Mouse (Mus musculus) lung, postnatal 36 days (tissue): ENCODE measurements around the gene Fbxo6.

Source experiments
- DNase-seq: peaks from one replicate; pipeline ENCODE4 v3.0.0; 2022; ENCODE audit warnings: mixed read lengths

The Fbxo6 gene

DNA sequence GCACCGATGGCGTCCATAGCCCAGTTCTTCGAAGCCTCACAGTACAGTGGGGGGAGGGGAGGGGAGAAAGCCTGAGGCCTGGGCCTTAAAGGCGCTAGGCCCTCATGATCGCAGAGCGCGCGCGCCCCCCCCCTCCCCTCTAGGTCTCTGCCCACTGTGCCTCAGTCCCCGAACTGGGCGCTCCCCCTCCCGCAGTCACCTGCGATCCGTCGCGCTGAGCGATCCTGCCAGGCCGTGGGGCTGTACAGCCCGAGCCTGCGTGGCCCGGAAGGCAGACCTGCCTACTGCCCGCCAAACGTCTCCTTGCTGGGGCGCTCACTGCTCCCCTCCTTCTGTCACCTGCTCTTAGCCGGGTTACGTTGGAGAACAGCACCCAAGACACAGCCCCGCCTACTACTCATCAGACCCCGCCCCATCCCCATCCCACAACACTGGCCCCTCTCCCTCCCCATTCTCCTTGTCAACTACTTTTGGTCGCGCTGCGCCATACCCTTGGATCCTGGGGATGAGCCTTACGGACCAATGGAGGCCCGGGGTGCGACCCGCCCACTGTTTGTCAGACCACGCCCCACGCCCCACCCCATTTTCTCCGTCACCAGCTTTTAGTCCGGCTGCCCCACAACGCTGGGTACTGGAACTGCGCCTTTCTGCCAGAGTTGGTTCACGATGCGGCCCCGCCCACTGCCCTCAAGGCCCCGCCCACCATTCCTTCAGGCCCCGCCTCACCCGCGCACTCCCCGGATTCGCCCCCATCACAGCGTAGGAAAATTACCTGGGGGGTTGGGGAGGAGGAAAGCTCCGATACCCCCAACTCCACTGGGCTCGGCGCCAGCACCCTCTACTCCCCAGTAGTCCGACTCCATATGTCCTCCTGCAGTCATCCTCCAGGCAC, 7.8 kb upstream of the Fbxo6 start:
- DNase-seq: peak; percentile 96

DNA sequence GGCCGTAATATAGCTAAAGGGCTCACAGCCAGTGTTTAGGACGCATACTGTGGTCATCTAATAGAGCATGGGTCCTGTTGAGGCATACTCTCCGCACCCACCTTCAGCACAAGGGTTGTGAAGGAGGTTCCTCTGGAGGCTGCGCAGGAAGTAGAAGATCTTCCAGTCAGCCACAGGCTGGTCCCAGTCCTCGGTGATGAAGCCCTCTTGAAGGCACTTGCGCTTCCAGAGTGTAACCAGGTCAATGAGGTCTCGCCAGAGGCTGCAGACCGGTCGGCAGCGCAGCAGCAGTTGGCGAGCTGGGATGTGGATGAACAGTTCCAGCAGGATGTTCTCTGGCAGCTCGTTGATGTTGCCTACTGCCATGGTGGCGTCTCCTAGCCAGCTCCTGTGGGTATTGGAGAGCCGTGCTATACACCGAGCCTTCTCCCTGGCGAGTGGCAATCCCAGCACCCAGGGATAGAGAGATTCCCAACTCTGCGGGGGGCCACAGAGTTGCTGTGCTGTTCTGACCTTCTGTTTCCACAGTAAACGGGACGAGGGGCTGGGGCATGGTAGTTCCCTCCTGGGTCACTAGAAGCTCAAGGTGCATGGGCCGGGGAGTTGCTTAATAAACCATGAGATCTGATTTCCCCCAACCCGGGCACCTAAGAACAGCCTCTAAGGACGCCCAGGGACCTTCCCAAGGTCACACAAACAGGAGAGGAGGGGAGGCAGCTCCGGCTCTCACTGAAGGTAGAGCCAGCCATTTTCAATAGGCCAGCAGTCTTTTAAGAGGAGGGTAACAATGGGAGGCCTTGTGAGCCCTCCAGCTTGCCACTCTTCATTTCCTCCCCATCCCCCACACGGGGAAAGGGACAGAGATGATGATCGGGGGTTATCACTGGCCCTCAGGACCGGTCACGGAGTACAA, 6.8 kb upstream of the Fbxo6 start:
- no peak for DNase-seq

DNA sequence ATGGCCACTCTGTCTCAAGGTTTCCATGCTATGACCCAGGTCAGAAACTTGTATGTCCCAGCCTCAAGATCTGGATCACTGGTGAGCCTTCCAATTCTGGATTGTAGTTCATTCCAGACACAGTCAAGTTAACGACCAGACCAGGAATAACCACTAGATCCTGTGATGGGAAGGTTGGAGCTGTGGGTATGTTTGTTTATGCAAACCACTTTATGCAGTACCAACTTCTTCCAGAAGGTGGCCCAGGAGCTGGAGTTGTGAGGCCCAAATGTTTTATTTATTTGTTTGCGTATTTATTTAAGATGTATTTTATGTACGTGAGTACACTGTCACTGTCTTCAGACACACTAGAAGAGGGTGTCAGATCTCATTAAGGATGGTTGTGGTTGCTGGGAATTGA, 3.0 kb upstream of the Fbxo6 start:
- DNase-seq: peak; percentile 69

DNA sequence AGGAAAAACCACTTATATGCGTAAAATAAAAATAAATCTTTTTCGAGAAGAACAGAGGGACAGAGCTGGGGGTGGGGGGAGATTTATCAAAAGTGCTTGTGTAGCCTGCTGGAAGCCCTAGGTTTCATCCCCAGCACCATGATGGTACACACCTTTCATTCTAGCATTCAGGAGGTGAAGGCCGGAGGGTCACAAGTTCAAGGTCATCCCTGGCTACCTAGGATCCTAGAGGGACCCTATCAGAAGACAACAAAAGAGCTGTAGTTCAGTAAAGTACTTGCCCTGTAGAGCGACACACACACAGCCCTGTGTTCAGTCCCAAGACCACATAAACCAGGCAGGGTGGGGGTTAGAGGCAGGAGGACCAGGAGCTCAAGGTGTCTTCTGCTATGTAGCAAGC, 2.1 kb upstream of the Fbxo6 start:
- no peak for DNase-seq

DNA sequence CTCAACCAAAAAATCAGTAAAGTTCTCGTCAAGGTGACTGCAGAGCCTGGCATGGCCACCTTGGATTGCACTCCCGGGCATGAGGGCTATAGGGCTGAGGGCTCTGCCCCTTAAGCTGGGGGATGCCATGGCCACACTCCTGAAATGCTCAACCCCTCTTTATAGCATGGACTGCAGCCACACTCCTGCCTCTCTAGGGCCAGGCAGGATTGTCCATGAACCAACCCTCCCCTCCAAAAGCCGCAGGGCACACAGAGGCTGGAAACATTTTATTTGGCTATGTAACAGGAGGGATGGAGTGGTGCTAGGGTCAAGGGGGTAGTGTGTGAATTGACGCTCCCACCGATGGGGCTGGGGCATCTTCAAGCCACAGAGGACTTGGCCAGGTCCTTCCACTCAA, 607 bp upstream of the Fbxo6 start:
- no peak for DNase-seq

DNA sequence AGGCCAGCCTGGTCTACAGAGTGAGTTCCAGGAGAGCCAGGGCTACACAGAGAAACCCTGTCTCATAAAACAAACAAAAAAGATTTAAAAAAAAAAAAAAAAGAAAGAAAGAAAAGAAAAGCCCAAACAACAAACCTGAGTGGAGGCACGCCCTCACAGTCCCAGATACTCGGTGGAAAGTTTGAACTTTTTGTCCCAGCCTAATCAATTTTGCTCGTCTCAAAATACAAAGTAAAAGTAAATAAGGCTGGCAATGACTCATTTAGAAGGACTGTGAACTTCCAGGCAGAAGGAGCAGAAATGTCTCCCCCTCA, 1.0 kb downstream of the Fbxo6 start:
- peak; percentile 15 for DNase-seq

DNA sequence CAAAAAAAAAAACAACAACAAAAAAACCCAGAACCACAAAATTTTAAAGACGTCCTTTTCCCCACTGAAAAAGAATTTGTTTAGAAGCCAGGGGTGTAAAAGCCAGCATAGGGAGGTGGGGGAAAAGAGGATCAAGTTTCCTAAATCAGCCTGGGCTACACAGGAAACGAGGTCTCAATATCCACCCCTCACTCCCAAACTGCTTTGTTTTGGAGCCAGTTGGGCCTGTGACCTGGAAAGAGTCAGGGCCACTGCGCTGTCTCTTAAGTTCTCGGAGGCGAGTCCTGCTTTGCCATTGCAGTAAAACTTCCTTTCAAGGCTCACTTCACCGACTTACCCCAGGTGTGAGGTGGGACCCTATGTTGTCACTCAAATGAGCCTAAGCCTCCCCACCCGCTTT, 1.7 kb downstream of the Fbxo6 start:
- no peak for DNase-seq

DNA sequence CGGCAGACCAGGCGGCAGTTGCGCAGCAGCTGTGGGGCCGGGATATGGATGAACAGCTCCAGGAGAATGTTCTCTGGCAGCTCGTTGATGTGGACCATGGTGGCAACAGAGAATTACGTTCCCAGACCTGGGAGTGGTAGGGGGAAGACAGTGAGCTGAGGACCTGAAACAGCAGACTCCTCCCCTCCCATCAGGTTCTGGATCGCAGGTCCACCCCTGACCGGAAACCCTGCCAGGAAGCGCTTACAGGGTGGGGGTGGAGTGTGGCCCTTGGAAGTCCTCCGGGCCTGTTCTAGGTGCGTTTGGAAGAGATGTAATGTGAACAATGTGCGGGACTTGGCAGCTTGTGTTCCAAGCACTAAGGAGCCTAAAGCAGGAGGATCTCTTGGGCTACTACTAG, 2.4 kb downstream of the Fbxo6 start:
- peak; percentile 50 for DNase-seq

DNA sequence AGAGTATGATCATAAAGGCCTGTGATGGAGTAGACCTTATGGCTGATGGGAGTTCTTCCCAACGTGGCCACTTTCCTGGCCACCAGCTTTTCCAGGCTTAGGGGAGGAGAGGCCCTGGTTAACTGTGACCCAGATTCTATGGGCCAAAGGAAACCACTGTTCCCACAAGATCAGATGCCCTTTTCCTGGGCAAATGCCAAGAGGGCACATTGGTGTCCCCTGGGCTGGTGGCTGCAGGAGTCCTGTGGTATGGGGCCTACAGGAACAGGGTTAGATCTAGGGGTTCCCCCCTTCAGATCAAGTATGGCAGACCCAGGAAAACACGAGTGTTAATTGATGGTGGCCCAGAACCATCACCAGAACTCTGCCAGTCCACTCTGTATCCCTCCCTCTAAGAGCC, 4.2 kb downstream of the Fbxo6 start:
- no peak for DNase-seq

DNA sequence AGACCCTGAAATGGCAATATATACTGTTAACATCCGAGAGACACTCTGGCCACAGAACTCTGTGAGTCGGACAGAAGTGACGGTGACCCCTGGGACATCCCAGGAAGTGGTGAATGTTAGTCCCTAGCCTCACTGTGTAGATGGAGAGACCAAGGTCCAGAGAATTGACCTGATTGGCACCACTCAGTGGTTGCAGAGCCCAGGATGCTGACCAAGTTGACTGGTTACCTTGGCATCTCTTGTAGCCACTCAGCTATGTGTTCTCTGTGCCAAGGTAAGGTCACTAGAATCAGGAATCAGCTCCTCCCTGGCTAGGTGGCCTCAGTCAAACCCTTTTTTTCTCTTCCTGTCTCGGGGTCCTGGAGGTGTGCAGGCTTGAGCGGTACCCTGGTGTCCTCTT, 8.2 kb downstream of the Fbxo6 start:
- DNase-seq: no peak

DNA sequence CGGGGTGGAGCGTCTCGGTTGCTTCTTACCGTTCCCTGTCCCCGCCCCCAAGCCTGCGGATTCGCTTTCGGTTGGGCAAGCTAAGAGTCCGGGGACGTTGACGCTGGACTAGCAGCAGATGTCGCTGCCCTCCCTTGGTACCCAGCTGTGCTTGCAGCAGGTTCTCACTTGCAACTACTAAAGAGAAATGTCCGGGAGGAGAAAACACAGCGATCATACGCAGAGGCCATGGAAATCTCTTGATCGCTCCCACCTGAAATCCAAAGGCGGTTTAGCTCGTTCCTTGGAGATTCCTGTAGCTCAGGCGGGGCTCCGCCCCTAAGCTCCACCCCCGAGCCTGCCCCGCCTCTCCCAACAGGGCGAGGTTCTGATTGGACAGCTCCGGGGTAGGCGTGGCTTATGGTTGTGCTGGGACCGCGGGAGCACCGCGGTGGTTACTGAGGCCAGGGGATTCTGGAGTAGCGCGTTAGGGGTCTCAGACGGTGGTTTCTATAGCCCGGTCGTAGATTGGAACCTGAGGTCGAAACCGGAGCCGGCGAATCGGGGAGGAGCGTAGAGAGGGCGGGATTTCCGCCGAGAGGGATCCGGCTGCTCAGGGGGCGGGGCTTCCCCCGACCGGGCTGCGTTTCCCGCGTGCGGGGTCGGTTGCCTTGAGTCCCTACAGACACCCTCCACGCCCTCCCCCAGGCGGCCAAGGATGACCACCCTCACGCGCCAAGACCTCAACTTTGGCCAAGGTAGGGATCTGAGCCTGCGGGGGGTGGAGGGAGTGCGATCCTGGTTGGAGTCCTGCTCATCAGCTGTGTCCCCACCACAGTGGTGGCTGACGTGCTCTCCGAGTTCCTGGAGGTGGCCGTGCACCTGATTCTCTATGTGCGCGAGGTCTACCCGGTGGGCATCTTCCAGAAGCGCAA, 11.6 kb downstream of the Fbxo6 start:
- DNase-seq: peak; percentile 98

DNA sequence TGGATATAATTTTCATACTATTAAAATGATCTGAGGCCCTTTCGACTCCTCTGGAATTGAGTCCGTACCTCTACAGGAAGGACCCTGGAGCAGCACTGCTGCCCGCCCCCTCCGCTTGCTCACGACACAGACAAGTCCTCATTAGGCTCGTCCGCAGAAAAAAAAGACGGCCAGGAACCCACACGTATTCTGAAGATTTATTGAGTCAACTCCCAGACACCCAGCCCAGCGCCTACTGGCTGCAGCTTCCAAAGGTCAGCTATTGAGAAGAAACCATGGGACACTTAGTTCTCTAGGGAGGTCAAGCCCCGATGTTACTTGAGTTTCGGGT, 12.2 kb downstream of the Fbxo6 start:
- DNase-seq: no peak

DNA sequence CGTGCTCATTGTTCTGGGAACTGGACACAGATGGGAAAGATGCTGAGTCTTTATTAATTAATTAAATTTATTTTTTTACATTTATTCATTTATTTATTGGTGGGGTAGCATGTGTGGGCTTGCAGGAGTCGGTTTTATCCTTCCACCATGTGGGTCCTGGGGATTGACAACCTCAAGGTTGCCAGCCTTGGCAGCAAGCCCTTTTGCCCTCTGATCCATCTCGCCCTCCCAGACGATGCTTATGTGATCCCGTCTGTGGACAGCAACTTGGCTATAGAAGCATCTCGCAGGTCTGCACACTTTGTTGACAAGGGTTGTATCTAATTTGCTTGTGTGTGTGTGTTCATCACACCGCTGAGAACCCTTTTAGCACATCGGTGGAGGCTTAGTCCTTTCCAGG, 14.4 kb downstream of the Fbxo6 start:
- no peak for DNase-seq

DNA sequence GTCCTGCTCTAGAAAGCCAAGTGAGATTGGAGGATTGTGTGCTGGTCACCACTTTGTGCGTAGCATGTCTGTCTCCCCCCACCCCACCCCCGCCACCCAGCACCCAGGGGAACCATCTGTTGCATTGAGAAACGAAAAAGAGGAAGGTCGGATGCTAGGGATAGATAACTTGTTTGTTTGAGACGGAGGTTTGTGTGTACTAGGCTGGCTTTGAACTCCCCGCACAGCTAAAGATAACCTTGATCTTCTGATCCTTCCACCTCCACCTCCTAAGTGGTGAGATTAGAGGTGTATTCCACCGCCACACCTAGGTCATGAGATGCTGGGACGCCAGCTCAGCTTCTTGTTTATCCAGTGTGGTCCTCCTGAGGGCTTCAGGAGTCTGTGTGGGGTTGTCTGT, 17.0 kb downstream of the Fbxo6 start:
- no peak for DNase-seq

DNA sequence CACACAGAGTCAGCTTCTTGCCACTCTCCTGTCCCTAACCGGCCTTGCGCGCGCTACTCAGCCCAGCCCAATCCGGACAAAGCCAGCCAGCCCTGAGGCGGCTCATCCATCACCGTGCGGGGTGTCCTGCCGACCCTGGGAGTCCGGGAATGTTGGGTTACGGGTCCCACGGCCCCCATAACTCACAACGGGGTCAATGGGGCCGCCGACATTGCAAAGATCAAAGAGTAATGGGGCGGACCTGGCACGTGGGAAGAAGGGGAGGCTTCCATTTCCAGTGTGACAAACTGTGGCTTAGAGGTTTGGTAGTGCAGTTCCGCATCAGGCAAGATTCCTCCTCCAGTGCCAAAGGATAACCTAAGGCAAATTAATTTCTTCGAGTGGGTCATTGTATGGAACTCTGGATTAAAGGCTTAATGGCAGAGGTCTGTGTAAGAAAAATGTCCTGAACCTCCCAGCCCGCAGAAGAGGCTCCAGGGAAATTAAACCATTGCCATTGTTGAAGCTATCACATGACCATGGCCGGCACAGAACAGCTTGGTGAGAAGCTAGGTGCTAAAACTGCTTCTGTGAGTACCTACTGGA, 20.4 kb downstream of the Fbxo6 start:
- DNase-seq: no peak

DNA sequence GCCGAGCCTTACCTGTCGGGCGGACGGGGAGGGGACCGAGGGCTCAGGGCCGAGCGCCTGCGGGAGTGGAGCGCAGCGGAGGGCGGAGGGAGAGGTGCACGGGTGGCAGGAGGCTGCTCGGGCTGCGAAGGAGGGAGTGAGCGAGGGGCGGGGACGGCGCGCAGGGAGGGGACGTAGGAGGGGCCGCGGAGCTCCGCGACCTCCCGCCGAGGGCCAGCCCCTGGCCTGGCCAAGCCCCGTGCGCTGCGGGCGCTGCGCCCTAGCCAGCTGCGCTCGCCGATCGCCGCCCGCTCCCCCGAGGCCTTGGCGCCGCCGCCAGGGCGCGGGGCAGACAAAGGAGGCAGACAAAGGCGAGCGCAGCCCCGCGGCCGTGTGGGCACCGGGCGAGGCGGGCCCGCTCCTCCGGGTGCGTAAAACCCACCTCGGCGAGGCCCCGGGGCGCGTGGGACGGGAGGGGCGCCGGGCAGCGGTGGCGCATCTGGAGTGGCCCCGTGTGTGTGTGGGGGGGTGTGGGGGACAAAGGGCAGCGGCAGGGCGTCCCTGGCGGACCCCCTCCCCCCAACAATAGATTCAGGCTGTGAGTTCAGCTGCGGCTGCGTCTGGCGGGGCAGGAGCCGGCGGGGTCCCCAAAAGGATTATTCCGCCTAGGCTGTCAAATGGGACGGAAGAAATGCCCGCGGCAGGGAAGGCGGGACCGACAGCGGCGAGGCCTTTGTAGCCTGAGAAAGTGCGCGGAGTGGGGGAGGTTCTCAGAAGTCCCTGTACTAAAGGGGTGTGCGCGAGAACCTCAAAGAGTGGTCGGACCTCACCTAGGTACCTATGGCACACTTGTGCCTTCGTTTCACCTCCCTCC, 21.2 kb downstream of the Fbxo6 start, which contains the start of gene Draxin:
Gene Draxin, minus strand, starts transcription at position 138 of the 853 bp plus-strand sequence.
- DNase-seq: peak; percentile 36

DNA sequence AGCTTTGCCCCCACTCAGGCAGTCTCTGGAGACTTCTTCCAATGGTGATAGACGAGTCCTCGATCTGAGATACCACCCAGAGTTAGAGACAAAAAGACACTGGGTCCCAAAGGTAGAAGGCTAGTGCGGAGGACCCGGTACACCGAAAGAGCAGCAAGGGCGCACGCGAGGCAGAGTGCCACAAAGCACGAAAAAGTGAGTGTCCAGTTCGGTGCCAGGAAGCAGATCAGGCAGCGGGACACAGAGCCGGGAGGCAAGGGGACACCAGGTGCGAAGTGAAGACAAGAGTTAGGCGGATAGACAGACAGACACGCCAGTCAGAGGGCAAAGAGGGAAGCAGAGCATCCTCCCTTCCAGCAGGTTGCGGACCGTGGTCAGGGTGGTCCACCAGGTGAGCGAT, 21.8 kb downstream of the Fbxo6 start, which contains the start of gene Mad2l2:
Gene Mad2l2, plus strand, starts transcription at position 252 of the 400 bp plus-strand sequence.
- DNase-seq: no peak

DNA sequence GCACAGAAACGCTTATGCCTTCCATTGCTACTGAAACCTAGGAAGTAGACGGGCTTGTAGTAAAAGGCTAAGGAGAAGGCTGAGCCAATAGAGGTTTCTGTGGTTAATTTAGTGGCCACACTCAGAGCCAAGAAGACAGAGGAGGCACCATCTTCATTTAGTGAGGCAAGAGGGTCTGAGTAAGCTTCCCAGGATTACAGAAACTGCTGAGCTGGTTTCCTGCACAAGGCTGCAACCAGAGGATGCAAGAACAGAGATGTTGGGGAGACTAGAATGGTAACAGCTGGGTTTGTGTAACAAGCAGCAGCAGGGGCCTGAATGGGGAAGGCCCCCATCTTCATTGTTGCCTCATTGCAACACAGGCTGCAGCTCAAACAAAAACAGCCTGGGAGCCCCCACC, 23.3 kb downstream of the Fbxo6 start:
- DNase-seq: no peak

DNA sequence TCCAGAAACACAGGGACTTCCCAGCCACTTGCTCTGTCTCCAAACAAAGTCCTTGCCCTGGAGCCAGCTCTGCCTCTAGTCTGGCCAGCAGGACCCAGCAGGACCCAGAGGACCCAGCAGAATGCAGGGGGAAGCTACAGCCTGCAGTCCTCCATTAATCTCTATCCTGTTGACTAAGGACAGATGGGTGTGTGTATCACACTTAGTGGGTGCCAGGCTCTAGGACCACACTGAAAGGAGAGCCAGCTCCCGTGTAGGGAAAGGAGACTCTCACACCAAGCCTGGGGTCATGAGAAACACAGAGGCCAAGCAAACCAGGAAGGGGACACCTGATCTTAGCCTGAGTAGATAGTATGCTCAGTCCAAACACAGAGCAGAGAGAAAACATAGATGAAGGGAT, 23.7 kb downstream of the Fbxo6 start:
- DNase-seq: no peak

DNA sequence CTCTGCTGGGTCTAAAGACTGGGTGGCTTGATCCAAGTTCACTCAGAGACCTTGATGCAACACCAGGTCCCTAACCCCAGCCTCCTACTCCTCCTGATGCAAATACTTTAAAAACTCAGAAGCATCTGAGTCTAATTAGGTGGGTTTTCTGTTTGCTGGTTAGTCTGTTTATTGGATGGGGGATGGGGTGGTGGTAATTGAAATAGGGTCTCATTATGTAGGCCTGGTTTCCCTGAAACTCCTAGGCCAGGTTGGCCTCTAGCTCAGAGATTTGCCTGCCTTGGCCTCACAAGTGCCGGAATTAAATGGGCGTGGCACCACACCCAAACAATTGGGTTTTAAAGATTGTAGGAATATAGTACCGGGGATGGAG, 29.3 kb downstream of the Fbxo6 start:
- no peak for DNase-seq

DNA sequence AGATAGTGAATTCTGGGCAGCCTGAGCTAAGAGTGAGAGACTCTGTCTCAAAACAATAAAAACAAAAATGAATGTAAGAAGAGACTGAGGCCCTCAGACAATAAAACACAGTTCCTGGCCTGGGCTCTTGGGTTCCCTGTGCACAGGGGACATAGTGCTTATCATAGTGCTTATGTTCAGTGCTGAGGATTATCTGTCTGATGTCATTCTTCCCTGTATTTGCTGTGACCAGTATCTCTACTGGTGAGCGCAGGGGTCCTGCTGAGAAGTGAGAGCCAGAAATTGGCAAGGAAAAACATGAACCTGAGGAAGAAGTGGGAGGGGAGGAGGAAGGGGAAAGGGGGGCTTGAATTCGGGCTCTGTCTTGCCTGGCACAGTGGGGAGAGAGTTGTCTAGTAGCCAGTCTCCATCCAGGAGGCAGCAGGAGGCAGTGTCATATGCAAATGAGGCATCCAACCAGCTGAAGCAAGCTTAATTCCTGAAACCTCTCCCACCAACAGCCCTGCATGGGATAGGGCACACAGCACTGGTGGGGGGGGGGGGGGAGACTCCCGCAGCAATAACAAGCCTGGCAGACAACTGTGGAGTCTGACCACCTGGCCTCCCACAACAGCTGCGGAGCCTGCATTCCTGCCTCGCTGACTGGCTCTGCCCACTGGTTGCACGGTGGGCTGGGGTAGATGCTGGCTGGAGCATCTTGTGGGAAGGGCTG, 29.8 kb downstream of the Fbxo6 start:
- no peak for DNase-seq
